Mouse (Mus musculus) splenic B cell, adult 2 months (primary cell): ENCODE data around the gene Maml3.

ENCODE experiments used
- DNase-seq: peaks from one replicate; pipeline ENCODE4 v3.0.0-alpha.2; 2011; ENCODE audit warnings: low read depth, low spot score
- H3K27me3 ChIP-seq: 2 replicates; pipeline ENCODE4 v1.6.1; 2012; ENCODE audit warnings: mild to moderate bottlenecking, low read length, moderate library complexity, mixed read lengths; ENCODE audit not compliant: control insufficient read depth, poor library complexity, insufficient read depth, severe bottlenecking
- H3K36me3 ChIP-seq: 2 replicates; pipeline ENCODE4 v1.6.1; 2012; ENCODE audit warnings: mild to moderate bottlenecking, low read length, moderate library complexity, mixed read lengths; ENCODE audit not compliant: control insufficient read depth, poor library complexity, insufficient read depth, severe bottlenecking

Maml3 gene

GRCm38 (mm10) chr3:51914900-51915299 is 190.0 kb downstream of the Maml3 start:
- no peaks in the 10 kb centered on the region for H3K36me3 ChIP-seq
- H3K27me3 ChIP-seq, result no peaks in the 10 kb centered on the region
- no peak for DNase-seq

- no peaks in the 10 kb centered on the region for H3K27me3 ChIP-seq
- no peaks in the 10 kb centered on the region for H3K36me3 ChIP-seq
- DNase-seq, result no peak
Measured at GRCm38 (mm10) chr3:51913498-51913897, 191.4 kb downstream of the Maml3 start.

DNA sequence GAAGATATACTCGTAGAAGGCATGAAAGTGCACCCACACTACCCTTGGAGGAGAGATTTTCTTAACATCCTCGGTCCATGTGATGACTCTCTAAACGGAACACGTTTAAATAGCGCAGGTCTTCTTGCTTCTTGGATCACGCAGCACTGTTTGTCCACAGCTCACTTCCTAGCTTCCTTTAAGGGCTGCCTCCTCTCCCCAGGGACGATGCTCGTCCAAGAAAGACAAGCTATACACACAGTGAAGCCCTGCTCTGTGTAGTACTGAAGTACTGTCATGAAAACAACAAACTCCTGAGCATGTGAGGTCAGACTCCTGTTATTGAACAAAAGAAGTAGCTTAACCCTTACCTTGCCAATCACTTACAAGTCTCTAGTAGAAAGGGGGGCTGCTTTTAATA is 192.7 kb downstream of the Maml3 start:
- Histone ChIP-seq H3K36me3 (no peaks in the 10 kb centered on the region), H3K27me3 (no peaks in the 10 kb centered on the region)
- DNase-seq, result no peak

GRCm38 (mm10) chr3:51908437-51908990 is 196.4 kb downstream of the Maml3 start:
- no peak for DNase-seq
- H3K27me3 ChIP-seq, result no peaks in the 10 kb centered on the region
- H3K36me3 ChIP-seq, result no peaks in the 10 kb centered on the region

GRCm38 (mm10) chr3:51907113-51907860 is 197.6 kb downstream of the Maml3 start:
- no peaks in the 10 kb centered on the region for H3K27me3 ChIP-seq
- no peaks in the 10 kb centered on the region for H3K36me3 ChIP-seq
- no peak for DNase-seq

GRCm38 (mm10) chr3:51905903-51906302 is 199.0 kb downstream of the Maml3 start:
- DNase-seq, result peak; percentile 33

DNA sequence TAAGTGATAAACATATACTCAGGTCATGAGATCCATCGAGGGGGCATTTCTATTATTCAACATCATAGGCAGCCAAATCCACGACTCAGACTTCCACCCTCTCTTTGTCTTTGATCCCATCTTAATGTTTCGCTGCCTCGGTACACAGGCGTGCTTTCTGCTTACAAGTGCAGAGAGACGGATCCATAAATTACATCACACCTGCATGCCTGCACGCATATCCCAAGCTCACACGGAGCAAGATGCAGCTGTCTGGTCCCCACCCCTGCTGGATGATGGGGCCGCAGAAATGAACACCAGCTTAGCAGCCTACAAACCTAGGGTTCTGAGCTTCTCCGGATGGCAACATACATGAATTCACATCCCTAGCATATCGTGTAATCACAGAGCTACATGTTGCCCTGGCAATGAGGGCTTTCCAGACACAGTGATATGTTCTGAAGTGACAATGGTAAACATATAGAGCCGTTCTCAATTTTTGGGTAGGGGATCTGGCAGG is 200.5 kb downstream of the Maml3 start:
- no peak for DNase-seq
- no peaks in the 10 kb centered on the region for H3K36me3 ChIP-seq
- H3K27me3 ChIP-seq, result no peaks in the 10 kb centered on the region

More at GRCm38 (mm10) chr3:51905903-51906302, 199.0 kb downstream of the Maml3 start:
- Histone ChIP-seq H3K36me3 (no peaks in the 10 kb centered on the region), H3K27me3 (no peaks in the 10 kb centered on the region)

GRCm38 (mm10) chr3:51901151-51901550 is 203.7 kb downstream of the Maml3 start:
- Histone ChIP-seq H3K36me3 (no peaks in the 10 kb centered on the region), H3K27me3 (no peaks in the 10 kb centered on the region)
- DNase-seq, result no peak

DNA sequence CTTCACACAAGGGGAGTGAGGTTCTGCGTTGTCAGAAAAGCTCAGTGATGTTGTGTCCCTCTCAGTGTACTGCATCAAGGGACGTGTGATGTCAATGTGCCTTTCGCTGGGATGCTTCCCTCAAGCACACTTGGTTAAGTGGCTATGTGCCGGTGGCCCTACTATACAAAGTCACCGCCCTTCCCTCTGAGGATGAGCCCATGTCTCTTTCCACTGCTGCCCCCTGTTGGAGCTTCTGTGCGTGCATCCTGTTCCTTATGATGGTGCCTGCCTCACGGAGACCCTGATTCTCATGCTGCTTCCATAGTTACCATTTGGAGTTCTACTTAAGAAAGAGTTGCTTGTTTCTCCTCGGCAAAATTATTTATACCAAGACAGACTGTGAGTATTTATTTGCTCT is 210.4 kb downstream of the Maml3 start:
- DNase-seq, result peak; percentile 23
- Histone ChIP-seq H3K27me3 (no peaks in the 10 kb centered on the region), H3K36me3 (no peaks in the 10 kb centered on the region)

- no peaks in the 10 kb centered on the region for H3K36me3 ChIP-seq
- no peaks in the 10 kb centered on the region for H3K27me3 ChIP-seq
- DNase-seq, result no peak
Measured at GRCm38 (mm10) chr3:51891562-51892119, 213.2 kb downstream of the Maml3 start.

- H3K27me3 ChIP-seq, result no peaks in the 10 kb centered on the region
- DNase-seq, result no peak
- no peaks in the 10 kb centered on the region for H3K36me3 ChIP-seq
Measured at GRCm38 (mm10) chr3:51890181-51890580, 214.7 kb downstream of the Maml3 start.

- H3K36me3 ChIP-seq, result no peaks in the 10 kb centered on the region
- no peaks in the 10 kb centered on the region for H3K27me3 ChIP-seq
- no peak for DNase-seq
Measured at GRCm38 (mm10) chr3:51889776-51890175, 215.1 kb downstream of the Maml3 start.

DNA sequence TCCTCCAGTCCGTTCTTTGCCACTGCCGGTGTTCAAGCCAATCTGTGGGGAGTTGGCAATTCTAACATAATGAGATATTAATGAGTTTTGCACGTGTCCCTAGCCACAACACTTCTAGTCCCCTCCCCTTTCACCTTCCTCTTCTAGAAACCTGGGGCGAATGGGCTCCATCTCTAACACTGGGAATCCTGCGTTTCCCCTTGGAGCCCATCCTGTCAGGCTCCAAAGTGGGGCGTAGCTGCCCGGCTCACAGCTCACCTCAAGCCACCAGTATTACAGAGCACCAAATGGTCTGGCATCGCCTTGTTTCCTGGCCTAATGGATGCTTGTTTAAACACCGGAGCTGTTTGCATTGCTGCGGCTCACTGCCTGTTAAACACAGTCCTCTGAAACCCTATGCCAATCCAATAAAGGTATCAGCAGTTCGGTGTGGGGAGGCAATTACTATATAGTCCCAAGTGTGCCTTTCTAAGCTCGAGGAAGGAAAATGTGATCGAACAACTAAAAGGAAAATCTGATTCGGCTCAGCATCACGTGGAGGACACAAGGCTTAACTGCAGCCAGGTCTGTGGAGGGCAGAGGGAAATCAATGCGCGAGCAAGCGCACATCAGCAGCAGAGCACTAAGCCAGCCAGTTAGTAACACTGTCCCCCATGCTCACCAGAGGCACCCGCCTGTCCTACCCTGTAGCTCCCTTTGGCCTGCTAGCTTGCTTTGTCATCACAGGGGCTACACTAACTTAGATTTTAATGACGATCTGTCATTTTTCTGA is 216.0 kb downstream of the Maml3 start:
- DNase-seq, result no peak
- Histone ChIP-seq H3K27me3 (no peaks in the 10 kb centered on the region), H3K36me3 (no peaks in the 10 kb centered on the region)

DNA sequence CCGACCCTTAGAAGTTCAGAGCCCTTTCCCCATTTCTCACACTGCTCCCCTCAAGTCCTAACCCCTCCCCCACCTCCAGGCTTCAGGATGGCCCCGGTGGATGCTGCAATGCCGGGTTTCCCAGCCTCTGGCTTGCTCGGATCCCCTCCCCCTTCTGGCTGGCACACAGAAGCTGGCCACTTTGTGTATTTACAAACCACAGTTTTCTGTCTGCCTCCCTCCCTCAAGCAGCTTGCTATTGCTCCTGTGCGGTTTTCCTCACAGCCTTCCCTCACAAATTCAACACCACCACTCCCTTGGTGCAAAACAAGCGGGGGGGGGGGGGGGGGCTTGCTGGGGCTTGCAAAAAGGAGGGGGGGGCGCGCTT is 216.6 kb downstream of the Maml3 start:
- DNase-seq, result no peak
- no peaks in the 10 kb centered on the region for H3K36me3 ChIP-seq
- H3K27me3 ChIP-seq, result no peaks in the 10 kb centered on the region

DNA sequence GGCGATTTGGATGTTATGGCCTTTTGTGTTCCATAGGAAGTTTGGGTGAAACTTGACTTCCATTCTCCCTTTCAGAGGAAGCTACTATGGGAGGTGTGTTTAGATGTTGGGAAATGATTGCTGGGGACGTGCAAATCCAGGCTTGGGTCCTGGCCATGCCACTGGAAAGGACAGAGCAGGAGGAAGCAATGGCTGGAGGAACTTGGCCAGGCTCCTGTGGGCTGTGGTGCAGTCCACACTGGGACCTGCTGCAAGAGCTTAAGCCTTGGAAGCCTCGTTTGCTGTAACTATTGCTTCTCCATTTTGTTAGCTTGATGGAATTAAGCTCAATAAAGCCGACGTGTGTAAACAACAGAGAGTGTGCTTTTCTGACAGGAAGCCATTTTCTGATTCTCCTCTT is 219.0 kb downstream of the Maml3 start:
- no peak for DNase-seq
- Histone ChIP-seq H3K36me3 (no peaks in the 10 kb centered on the region), H3K27me3 (no peaks in the 10 kb centered on the region)
